Mouse (Mus musculus) neural tube, embryonic 13.5 days (tissue): ENCODE measurements around the gene Hmx2. TPM values are rescaled to one million over a fixed set of nuclear protein-coding genes. Genes with fewer than 3 reads are reported as not detected.

ENCODE experiments used
- ATAC-seq: fragments of 200-750 bp; cut with Nextera tagmentation; 2 replicates; pipeline ENCODE4 v1.8.0; 2017; ENCODE audit warnings: low read depth, mild to moderate bottlenecking, moderate TSS enrichment, moderate library complexity
- H3K27ac ChIP-seq: fragments of 300-500 bp; sonication (generic); replicated peaks from 2 replicates; pipeline ENCODE4 v1.5.1; 2015; ENCODE audit warnings: moderate library complexity, mild to moderate bottlenecking, inconsistent platforms
- H3K27me3 ChIP-seq: fragments of 300-500 bp; sonication (generic); 2 replicates; pipeline ENCODE4 v1.6.1; 2015; ENCODE audit warnings: mild to moderate bottlenecking, inconsistent platforms
- H3K36me3 ChIP-seq: fragments of 300-500 bp; sonication (generic); 2 replicates; pipeline ENCODE4 v1.6.1; 2015; ENCODE audit warnings: mild to moderate bottlenecking, inconsistent platforms
- H3K4me1 ChIP-seq: fragments of 300-500 bp; sonication (generic); replicated peaks from 2 replicates; pipeline ENCODE4 v1.6.1; 2015; ENCODE audit warnings: inconsistent platforms
- H3K4me2 ChIP-seq: fragments of 300-500 bp; sonication (generic); 2 replicates; pipeline ENCODE4 v1.6.1; 2015; ENCODE audit warnings: inconsistent platforms, mild to moderate bottlenecking, moderate library complexity
- H3K4me3 ChIP-seq: fragments of 300-500 bp; sonication (generic); 2 replicates; pipeline ENCODE4 v1.5.1; 2015; ENCODE audit warnings: mild to moderate bottlenecking, inconsistent platforms
- H3K9ac ChIP-seq: fragments of 300-500 bp; sonication (generic); 2 replicates; pipeline ENCODE4 v1.6.1; 2015; ENCODE audit warnings: moderate library complexity, mild to moderate bottlenecking, inconsistent platforms
- H3K9me3 ChIP-seq: fragments of 300-500 bp; sonication (generic); 2 replicates; pipeline ENCODE4 v1.6.1; 2016; ENCODE audit warnings: inconsistent platforms
- WGBS: fragments of 180-500 bp; shearing (Covaris S2); methylation state at CpG from one replicate; pipeline ENCODE4 v1.1.7; 2015; 5-methylcytosine and 5-hydroxymethylcytosine counted together
- polyA plus RNA-seq: library from polyadenylated mRNA; unstranded; fragments of >200 nt; fragmentation: Nextera tagmentation; extraction: Ambion mirVana; gene quantifications from 2 replicates; pipeline ENCODE4 v1.2.1, GENCODE M21; 2015

Gene Hmx2
- polyA plus RNA-seq: 1.2 and 1.5 TPM in 2 replicates

DNA sequence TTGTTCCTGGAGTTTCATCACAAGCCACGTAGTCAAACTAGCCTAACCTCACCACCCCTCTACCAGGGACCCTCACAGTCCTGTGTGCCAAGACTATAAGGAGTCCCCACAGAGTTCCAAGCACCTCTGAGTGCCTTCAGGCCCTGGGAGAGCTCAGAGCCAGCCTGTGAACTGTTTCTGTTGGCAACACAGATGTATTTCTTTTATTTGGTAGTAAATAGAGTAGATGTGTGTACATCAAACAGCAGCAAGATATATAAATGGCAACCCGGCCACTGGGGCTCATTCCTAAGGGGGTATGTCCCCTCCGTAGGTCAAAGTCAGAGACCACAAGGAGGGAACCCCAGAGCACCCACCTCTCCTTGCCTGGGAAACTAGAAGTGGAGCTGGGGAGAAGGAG lies at the start of gene Hmx2:
Gene Hmx2 (plus strand): TSS at position 301 of the 400 bp plus-strand sequence.
- 4% methylated on average over 3 of the region's 3 CpGs for WGBS
- H3K27me3 ChIP-seq: peaks cover 100% of the 10 kb centered on the region
- H3K9me3 ChIP-seq: no peaks in the 10 kb centered on the region
- H3K9ac ChIP-seq: no peak within 1 kb of the TSS
- no peak within 1 kb of the TSS for H3K4me2 ChIP-seq
- H3K36me3 ChIP-seq: no peaks in the 10 kb centered on the region
- no peak within 1 kb of the TSS for H3K4me3 ChIP-seq
- peaks cover 11% of the 10 kb centered on the region for H3K4me1 ChIP-seq
- no peak within 1 kb of the TSS for H3K27ac ChIP-seq
- ATAC-seq: no peak

DNA sequence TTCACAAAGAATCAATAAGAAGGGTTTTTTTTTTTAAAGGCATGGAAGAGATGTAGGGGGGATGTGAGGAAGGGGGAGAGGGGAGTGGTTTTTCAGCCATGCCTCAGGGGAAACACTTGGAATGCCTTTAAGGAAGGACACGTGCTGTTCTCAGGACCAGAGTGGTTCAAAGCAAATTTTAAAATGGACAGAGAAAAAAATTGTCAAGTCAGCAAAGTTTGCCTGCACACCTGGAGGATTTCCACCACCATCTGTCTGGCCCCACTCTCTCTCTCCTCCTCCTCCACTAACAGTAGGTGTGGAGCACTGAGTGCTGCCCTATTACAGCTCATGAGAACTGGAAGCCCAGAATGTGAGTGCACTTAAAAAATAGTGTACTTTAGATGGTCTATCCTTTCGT lies 44.8 kb upstream of the Hmx2 start:
- no peak for ATAC-seq
- peaks cover 13% of the 10 kb centered on the region for H3K27me3 ChIP-seq
- H3K9me3 ChIP-seq: no peaks in the 10 kb centered on the region
- H3K27ac ChIP-seq: no peak overlapping the region
- no peak overlapping the region for H3K4me2 ChIP-seq
- H3K4me1 ChIP-seq: no peaks in the 10 kb centered on the region
- H3K36me3 ChIP-seq: no peaks in the 10 kb centered on the region
- H3K9ac ChIP-seq: no peak overlapping the region
- no peak overlapping the region for H3K4me3 ChIP-seq
- 77% methylated on average over 2 of the region's 2 CpGs for WGBS

DNA sequence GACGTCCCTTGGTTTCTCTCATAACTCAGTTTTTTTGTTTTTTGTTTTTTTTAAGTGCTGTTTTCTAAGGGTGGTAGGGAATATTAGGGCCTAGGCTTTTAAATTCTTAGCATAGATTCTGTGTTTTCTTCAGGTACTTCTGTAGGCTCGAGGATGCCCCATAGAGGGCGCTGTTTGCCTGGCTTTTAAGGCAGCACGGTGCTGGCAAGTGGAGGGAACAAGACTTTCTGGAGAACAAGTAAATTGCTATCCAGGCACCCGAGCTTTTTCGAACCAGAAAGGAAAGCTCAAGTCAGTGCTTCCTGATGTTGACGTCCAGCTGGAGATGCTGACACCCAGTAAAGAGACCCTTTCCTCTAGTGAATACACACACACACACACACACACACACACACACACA lies 8.6 kb upstream of the Hmx2 start:
- Histone ChIP-seq H3K4me2 (no peak overlapping the region), H3K4me1 (peaks cover 28% of the 10 kb centered on the region), H3K9ac (no peak overlapping the region), H3K36me3 (no peaks in the 10 kb centered on the region), H3K9me3 (no peaks in the 10 kb centered on the region), H3K27ac (no peak overlapping the region), H3K27me3 (peaks cover 88% of the 10 kb centered on the region), H3K4me3 (no peak overlapping the region)
- ATAC-seq: no peak
- WGBS: 0% methylated on average over 7 of the region's 7 CpGs

DNA sequence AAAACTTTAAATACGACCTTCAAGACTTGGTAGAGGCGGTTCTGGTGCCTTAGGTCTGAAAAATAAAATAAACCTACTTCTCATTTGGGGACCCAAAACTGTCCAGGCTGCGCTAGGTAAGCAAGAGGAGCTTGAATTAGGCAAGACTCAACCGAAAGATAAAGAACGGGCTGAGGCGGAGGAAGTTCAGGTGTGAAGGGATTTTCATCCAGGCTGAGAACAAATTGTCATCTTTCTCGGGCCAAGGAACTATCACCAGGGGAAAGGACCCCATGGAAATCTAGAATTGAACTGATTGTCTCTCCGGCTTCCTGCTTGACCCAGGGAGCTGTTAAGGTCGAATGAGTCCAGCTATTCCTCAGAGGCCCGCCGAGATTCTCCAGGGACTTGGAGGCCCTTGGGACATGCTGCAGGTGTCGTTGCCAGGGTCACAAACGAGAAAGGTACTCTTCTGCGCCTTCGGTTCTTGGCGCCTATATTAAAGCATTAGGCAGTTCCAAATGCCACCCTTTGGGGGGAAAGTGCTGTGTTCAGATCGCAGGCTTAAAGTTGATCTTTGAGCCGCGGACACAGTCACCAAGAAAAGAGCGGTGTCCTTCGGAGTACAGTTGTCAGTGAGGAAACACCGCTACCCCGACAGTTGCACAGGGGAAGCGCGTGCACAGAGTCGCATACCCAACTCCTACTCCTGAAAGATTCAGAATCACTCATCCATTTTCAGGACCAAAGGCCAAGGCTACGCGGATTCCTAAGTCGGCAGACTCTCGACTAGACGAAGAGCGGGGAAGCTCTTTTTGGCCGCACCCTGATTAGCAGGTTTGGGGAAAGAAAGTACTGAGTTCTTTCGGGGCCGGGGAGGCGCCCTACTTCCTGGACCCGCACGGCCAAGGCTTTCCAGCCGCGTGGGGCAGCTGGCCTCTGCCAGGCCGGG lies 7.1 kb upstream of the Hmx2 start:
- Histone ChIP-seq H3K9me3 (no peaks in the 10 kb centered on the region), H3K9ac (0 out of 2 replicates have a peak overlapping the region, but pooled peaks have one; percentile 32), H3K36me3 (no peaks in the 10 kb centered on the region), H3K4me3 (peak overlapping the region; percentile 32), H3K4me2 (peak overlapping the region; percentile 53), H3K27me3 (peaks cover 99% of the 10 kb centered on the region), H3K4me1 (peaks cover 28% of the 10 kb centered on the region), H3K27ac (peak overlapping the region; percentile 62; the same call in 1 of the 2 replicates)
- WGBS: 2% methylated on average over 41 of the region's 41 CpGs
- ATAC-seq: no peak

DNA sequence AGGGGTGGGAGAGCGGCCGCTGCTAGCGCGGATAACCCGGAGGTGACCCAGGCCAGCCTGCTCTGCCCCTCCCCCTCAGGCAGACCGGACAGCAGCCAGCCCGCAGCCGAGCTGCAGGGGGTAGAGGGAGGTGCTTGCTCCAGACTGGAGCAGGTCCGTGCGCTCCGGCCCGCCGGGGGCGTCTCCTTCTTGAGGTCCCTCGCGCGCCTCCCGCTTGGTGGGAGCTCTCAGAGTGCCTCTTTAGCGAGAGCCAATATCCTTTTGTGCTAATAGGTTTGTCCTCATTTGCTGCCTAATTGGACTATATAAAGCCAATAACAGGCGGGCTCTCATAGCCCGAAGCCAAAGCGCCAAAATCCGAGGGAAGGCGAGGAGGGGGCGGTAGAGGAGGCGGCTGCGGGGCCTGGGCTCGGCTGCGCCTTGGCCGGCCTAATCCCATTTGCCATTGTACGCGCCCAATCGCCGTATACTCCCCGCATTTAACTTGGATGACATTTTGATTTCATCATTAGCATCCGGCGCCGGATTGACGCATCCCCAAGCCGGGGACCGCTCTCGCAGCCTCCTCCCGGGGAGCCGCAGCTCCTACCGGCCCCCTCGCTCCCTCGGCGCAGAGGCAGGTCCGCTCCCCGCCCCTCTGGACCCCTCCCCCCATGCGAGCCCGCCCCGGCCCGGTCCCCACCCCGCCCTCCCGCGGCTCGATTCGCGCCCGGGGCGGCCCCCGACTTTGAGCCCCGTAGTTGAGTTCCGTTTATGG lies 6.3 kb upstream of the Hmx2 start, which contains the start of gene Hmx3:
Gene Hmx3 (plus strand): TSS at position 753 of the 757 bp plus-strand sequence.
- Histone ChIP-seq H3K27me3 (peaks cover 99% of the 10 kb centered on the region), H3K36me3 (no peaks in the 10 kb centered on the region), H3K4me1 (peaks cover 28% of the 10 kb centered on the region), H3K9ac (peak within 1 kb of the TSS; percentile 45), H3K9me3 (no peaks in the 10 kb centered on the region), H3K4me2 (peak within 1 kb of the TSS; percentile 53), H3K4me3 (peak within 1 kb of the TSS; percentile 32), H3K27ac (peak within 1 kb of the TSS; percentile 62)
- ATAC-seq: peak; percentile 28; the same call in 1 of the 2 replicates
- 0% methylated on average over 53 of the region's 65 CpGs for WGBS

GRCm38 (mm10) chr7:131542872-131543622 lies 5.5 kb upstream of the Hmx2 start:
- Histone ChIP-seq H3K27me3 (peaks cover 99% of the 10 kb centered on the region), H3K9me3 (no peaks in the 10 kb centered on the region), H3K4me1 (peaks cover 28% of the 10 kb centered on the region), H3K36me3 (no peaks in the 10 kb centered on the region), H3K4me3 (peak overlapping the region; percentile 32), H3K27ac (peak overlapping the region; percentile 62), H3K9ac (peak overlapping the region; percentile 32), H3K4me2 (peak overlapping the region; percentile 53)
- WGBS: under 1% methylated on average over 60 of the region's 71 CpGs
- 0 out of 2 replicates have a peak, but pooled peaks have one; percentile 42 for ATAC-seq

DNA sequence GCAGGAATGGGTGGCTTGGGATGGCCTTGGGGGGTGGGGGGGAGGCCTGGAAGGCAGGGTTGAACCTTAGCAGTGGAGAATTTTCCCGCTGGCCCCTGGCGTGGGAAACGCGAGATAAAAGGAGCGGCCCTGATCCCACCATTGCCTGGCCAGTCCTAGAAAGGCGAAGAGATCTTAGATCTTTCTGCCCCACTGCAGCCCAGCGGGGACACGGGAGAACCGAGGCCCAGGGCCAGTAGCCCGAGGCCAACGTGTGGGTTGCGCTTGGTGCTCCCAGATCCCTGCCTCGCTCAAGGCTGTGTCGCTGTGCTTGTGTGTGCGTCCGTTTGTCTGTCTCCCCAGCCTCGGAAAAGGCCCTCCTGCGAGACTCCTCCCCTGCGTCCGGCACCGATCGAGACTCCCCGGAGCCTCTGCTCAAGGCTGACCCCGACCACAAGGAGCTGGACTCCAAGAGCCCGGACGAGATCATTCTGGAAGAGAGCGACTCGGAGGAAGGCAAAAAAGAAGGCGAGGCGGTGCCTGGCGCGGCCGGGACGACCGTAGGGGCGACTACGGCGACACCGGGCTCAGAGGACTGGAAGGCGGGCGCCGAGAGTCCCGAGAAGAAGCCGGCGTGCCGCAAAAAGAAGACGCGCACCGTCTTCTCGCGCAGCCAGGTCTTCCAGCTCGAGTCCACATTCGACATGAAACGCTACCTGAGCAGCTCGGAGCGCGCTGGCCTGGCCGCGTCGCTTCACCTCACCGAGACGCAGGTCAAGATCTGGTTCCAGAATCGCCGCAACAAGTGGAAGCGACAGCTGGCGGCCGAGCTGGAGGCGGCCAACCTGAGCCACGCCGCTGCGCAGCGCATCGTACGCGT lies 4.7 kb upstream of the Hmx2 start:
- Histone ChIP-seq H3K9me3 (no peaks in the 10 kb centered on the region), H3K36me3 (no peaks in the 10 kb centered on the region), H3K27ac (peak overlapping the region; percentile 49; the same call in 1 of the 2 replicates), H3K27me3 (peaks cover 99% of the 10 kb centered on the region), H3K4me3 (peak overlapping the region; percentile 32), H3K9ac (peak overlapping the region; percentile 45; the same call in 1 of the 2 replicates), H3K4me1 (peaks cover 28% of the 10 kb centered on the region), H3K4me2 (peak overlapping the region; percentile 53)
- WGBS: under 1% methylated on average over 75 of the region's 75 CpGs
- ATAC-seq: no peak

DNA sequence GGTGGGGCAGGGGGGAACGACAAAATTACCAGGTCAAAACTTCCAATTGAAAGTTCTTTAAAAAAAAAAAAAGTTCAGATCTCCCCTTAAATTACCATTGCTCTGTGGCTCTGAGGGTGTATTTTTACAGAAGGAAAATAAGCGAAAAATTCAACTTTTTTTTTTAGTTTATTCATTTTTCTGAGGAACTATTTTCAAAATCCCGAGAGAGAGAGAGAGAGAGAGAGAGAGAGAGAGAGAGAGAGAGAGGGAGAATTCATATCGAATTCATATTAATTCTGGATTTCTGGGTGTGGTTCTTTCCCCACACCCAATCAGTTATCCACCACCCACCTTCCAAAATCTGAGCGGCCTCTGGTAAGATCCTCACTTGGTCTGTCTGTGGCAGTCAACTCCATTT lies 3.7 kb upstream of the Hmx2 start:
- no peak for ATAC-seq
- Histone ChIP-seq H3K27me3 (peaks cover 99% of the 10 kb centered on the region), H3K36me3 (no peaks in the 10 kb centered on the region), H3K27ac (no peak overlapping the region), H3K9ac (no peak overlapping the region), H3K4me1 (peaks cover 28% of the 10 kb centered on the region), H3K4me2 (peak overlapping the region; percentile 53; the same call in 1 of the 2 replicates), H3K9me3 (no peaks in the 10 kb centered on the region), H3K4me3 (peak overlapping the region; percentile 32; the same call in 1 of the 2 replicates)
- WGBS: 2% methylated on average over 5 of the region's 5 CpGs

- Histone ChIP-seq H3K36me3 (no peaks in the 10 kb centered on the region), H3K27me3 (peaks cover 100% of the 10 kb centered on the region), H3K9ac (no peak overlapping the region), H3K9me3 (no peaks in the 10 kb centered on the region), H3K4me3 (no peak overlapping the region), H3K4me1 (peaks cover 28% of the 10 kb centered on the region), H3K27ac (no peak overlapping the region), H3K4me2 (peak overlapping the region; percentile 14; the same call in 1 of the 2 replicates)
- under 1% methylated on average over 13 of the region's 13 CpGs for WGBS
- ATAC-seq: no peak
Observed at GRCm38 (mm10) chr7:131545701-131546385, 2.7 kb upstream of the Hmx2 start.

- peak overlapping the region; percentile 14; the same call in 1 of the 2 replicates for H3K4me2 ChIP-seq
- no peak overlapping the region for H3K9ac ChIP-seq
- H3K4me1 ChIP-seq: peaks cover 28% of the 10 kb centered on the region
- H3K9me3 ChIP-seq: no peaks in the 10 kb centered on the region
- H3K27me3 ChIP-seq: peaks cover 100% of the 10 kb centered on the region
- 2% methylated on average over 2 of the region's 2 CpGs for WGBS
- no peaks in the 10 kb centered on the region for H3K36me3 ChIP-seq
- no peak for ATAC-seq
- H3K4me3 ChIP-seq: no peak overlapping the region
- H3K27ac ChIP-seq: no peak overlapping the region
Observed at GRCm38 (mm10) chr7:131546423-131546822, 2.1 kb upstream of the Hmx2 start.
